In genomic region chr3:101875258-101875920, GRCm38 (mm10) we compare ENCODE assay signal across 11 mouse cellular contexts. TPM values are rescaled to one million over a fixed set of nuclear protein-coding genes. Genes with fewer than 3 reads are reported as not detected.
DNase-seq lines count a peak whose midpoint lies in the region; ATAC-seq and TF ChIP-seq lines count a peak whose summit lies in the region.
"Had no signal": no experiment of that assay in that cellular context is flagged by ENCODE, and none has a peak within 500 bp of the region (broad histone marks: within the 10 kb centered on the region; RNA-seq: fewer than 3 reads in every experiment).

No protein-coding gene starts in this region.

- intact Hi-C loops in heart, postnatal 14 days (cut with DNase I), result no loop called here

- no peak for ATAC-seq in heart, embryonic 13.5 days (ENCODE audit: extremely low read depth, insufficient number of reproducible peaks, low FRiP score, low TSS enrichment)
- ATAC-seq in lung, embryonic 16.5 days (ENCODE audit: low read depth), result no peak
- ATAC-seq in forebrain, embryonic 16.5 days, result 0 out of 2 replicates have a peak, but pooled peaks have one; percentile 15
- ATAC-seq in kidney, postnatal 0 days (replicated peaks; ENCODE audit: low FRiP score, low read depth), result no peak

- H3K4me3 ChIP-seq in heart, embryonic 13.5 days, result no peak overlapping the region
- no peak overlapping the region for H3K4me3 ChIP-seq in lung, embryonic 16.5 days (ENCODE audit: low read length)
- no peak overlapping the region for H3K4me3 ChIP-seq in forebrain, embryonic 16.5 days (replicated peaks; ENCODE audit: low read length)
- H3K4me3 ChIP-seq in kidney, postnatal 0 days (replicated peaks; ENCODE audit: low read depth, low read length), result no peak overlapping the region
- H3K4me3 ChIP-seq in limb, embryonic 10.5 days, result no peak overlapping the region

- H3K9ac ChIP-seq in heart, embryonic 13.5 days, result no peak overlapping the region
- no peak overlapping the region for H3K9ac ChIP-seq in lung, embryonic 16.5 days (ENCODE audit: low read length)
- no peak overlapping the region for H3K9ac ChIP-seq in forebrain, embryonic 16.5 days (replicated peaks; ENCODE audit: low read depth, low read length)
- no peak overlapping the region for H3K9ac ChIP-seq in kidney, postnatal 0 days (ENCODE audit: low read depth, low read length)

- no peak for TF ChIP-seq CTCF in kidney, postnatal 0 days (IDR thresholded peaks at IDR 0.05; ENCODE audit: low read depth)

- 68% methylated on average over 10 of the region's 10 CpGs for WGBS in heart, embryonic 13.5 days
- 75% methylated on average over 10 of the region's 10 CpGs for WGBS in lung, embryonic 16.5 days
- 40% methylated on average over 10 of the region's 10 CpGs for WGBS in forebrain, embryonic 16.5 days
- 79% methylated on average over 10 of the region's 10 CpGs for WGBS in kidney, postnatal 0 days
- 88% methylated on average over 10 of the region's 10 CpGs for WGBS in limb, embryonic 10.5 days

- DNase-seq in heart, postnatal 14 days, result no peak
- DNase-seq in lung, postnatal 25 days (ENCODE audit: low spot score), result no peak
- peak; percentile 53 for DNase-seq in kidney, postnatal 0 days (ENCODE audit: low spot score)
- DNase-seq in right cerebral cortex, postnatal 10 days (ENCODE audit: low spot score in 2 of 2), result no peak
- DNase-seq in limb, embryonic 10.5 days (ENCODE audit: low spot score), result no peak
- DNase-seq: lung, adult 18-20 months; retina, postnatal 1 day had no signal

- peaks cover 20% of the 10 kb centered on the region for H3K4me1 ChIP-seq in heart, embryonic 13.5 days
- H3K4me1 ChIP-seq in lung, embryonic 16.5 days (replicated peaks; ENCODE audit: control insufficient read depth, insufficient read depth, low read length), result peaks cover 12% of the 10 kb centered on the region
- peaks cover 4% of the 10 kb centered on the region for H3K4me1 ChIP-seq in forebrain, embryonic 16.5 days (replicated peaks; ENCODE audit: control insufficient read depth, insufficient read depth, low read length)
- no peaks in the 10 kb centered on the region for H3K4me1 ChIP-seq in kidney, postnatal 0 days (replicated peaks; ENCODE audit: insufficient read depth, low read length)
- peaks cover 10% of the 10 kb centered on the region for H3K4me1 ChIP-seq in limb, embryonic 10.5 days

- H3K36me3 ChIP-seq in heart, embryonic 13.5 days, result peaks cover 60% of the 10 kb centered on the region
- H3K36me3 ChIP-seq in lung, embryonic 16.5 days (ENCODE audit: control insufficient read depth, insufficient read depth, low read length), result peaks cover 3% of the 10 kb centered on the region
- H3K36me3 ChIP-seq in forebrain, embryonic 16.5 days (ENCODE audit: control insufficient read depth, insufficient read depth), result no peaks in the 10 kb centered on the region
- H3K36me3 ChIP-seq in kidney, postnatal 0 days (ENCODE audit: insufficient read depth, low read length), result no peaks in the 10 kb centered on the region
- peaks cover 4% of the 10 kb centered on the region; the same call in 1 of the 2 replicates for H3K36me3 ChIP-seq in limb, embryonic 10.5 days

- no peaks in the 10 kb centered on the region for H3K27me3 ChIP-seq in heart, embryonic 13.5 days (replicated peaks)
- H3K27me3 ChIP-seq in lung, embryonic 16.5 days (ENCODE audit: control insufficient read depth, insufficient read depth, low read depth, low read length), result no peaks in the 10 kb centered on the region
- H3K27me3 ChIP-seq in forebrain, embryonic 16.5 days (replicated peaks; ENCODE audit: control insufficient read depth, insufficient read depth, low read length), result no peaks in the 10 kb centered on the region
- H3K27me3 ChIP-seq in kidney, postnatal 0 days (ENCODE audit: insufficient read depth, low read length), result no peaks in the 10 kb centered on the region
- H3K27me3 ChIP-seq in limb, embryonic 10.5 days (ENCODE audit: low read depth, poor library complexity, severe bottlenecking), result no peaks in the 10 kb centered on the region

- peak overlapping the region; percentile 85 for H3K27ac ChIP-seq in heart, embryonic 13.5 days (replicated peaks)
- peak overlapping the region; percentile 10; the same call in 1 of the 2 replicates for H3K27ac ChIP-seq in lung, embryonic 16.5 days (ENCODE audit: low read length)
- H3K27ac ChIP-seq in forebrain, embryonic 16.5 days (ENCODE audit: low read length), result no peak overlapping the region
- H3K27ac ChIP-seq in kidney, postnatal 0 days, result 0 out of 2 replicates have a peak overlapping the region, but pooled peaks have one; percentile 1
- no peak overlapping the region for H3K27ac ChIP-seq in limb, embryonic 10.5 days

- H3K9me3 ChIP-seq in heart, embryonic 13.5 days, result no peaks in the 10 kb centered on the region
- H3K9me3 ChIP-seq in lung, embryonic 16.5 days (ENCODE audit: control insufficient read depth, low read length), result no peaks in the 10 kb centered on the region
- H3K9me3 ChIP-seq in forebrain, embryonic 16.5 days (ENCODE audit: control insufficient read depth, low read length), result no peaks in the 10 kb centered on the region
- no peaks in the 10 kb centered on the region for H3K9me3 ChIP-seq in kidney, postnatal 0 days (replicated peaks; ENCODE audit: low read length)
- no peaks in the 10 kb centered on the region for H3K9me3 ChIP-seq in limb, embryonic 10.5 days (replicated peaks)

- H3K4me2 ChIP-seq in heart, embryonic 13.5 days, result no peak overlapping the region
- H3K4me2 ChIP-seq in lung, embryonic 16.5 days (ENCODE audit: low read depth, low read length), result no peak overlapping the region
- no peak overlapping the region for H3K4me2 ChIP-seq in forebrain, embryonic 16.5 days (ENCODE audit: low read length)
- H3K4me2 ChIP-seq in kidney, postnatal 0 days (ENCODE audit: low read length), result no peak overlapping the region

RNA-seq across cellular contexts. Expression of gene Mab21l3, which starts 26.6 kb away (rescaled TPM):
- 0.28 and 0.55 TPM in 2 replicates for polyA plus RNA-seq in heart, embryonic 13.5 days (2015; fragmentation: Nextera tagmentation; extraction: Ambion mirVana)
- not detected for total RNA-seq in heart, postnatal 14 days (2021)
- polyA plus RNA-seq in lung, embryonic 16.5 days (2015; fragmentation: Nextera tagmentation; extraction: Ambion mirVana), result 0.36 and 0.43 TPM in 2 replicates
- 0.35 and 0.41 TPM in 2 replicates for polyA plus RNA-seq in forebrain, embryonic 16.5 days (2015; fragmentation: Nextera tagmentation; extraction: Ambion mirVana)
- 1.0 TPM in 2 replicates for polyA plus RNA-seq in kidney, postnatal 0 days (2015; fragmentation: Nextera tagmentation; extraction: Ambion mirVana)
- 0.31 and 1.0 TPM in 2 replicates for polyA plus RNA-seq in limb, embryonic 10.5 days (2016; fragmentation: Nextera tagmentation; extraction: Ambion mirVana)
- total RNA-seq: gastrocnemius, adult 8-10 months had no signal

RNA-seq across cellular contexts. Expression of gene Slc22a15, which starts 48.9 kb away (rescaled TPM):
- polyA plus RNA-seq in heart, embryonic 13.5 days (2015; fragmentation: Nextera tagmentation; extraction: Ambion mirVana), result 5.2 and 5.5 TPM in 2 replicates
- 1 to 10 TPM; 2.9 to 3.4 TPM for total RNA-seq in heart, postnatal 14 days (2021)
- polyA plus RNA-seq in lung, embryonic 16.5 days (2015; fragmentation: Nextera tagmentation; extraction: Ambion mirVana), result 3.7 and 4.0 TPM in 2 replicates
- polyA plus RNA-seq in forebrain, embryonic 16.5 days (2015; fragmentation: Nextera tagmentation; extraction: Ambion mirVana), result 3.9 and 4.6 TPM in 2 replicates
- polyA plus RNA-seq in kidney, postnatal 0 days (2015; fragmentation: Nextera tagmentation; extraction: Ambion mirVana), result 3.7 and 4.3 TPM in 2 replicates
- polyA plus RNA-seq in limb, embryonic 10.5 days (2016; fragmentation: Nextera tagmentation; extraction: Ambion mirVana), result 2.8 and 3.5 TPM in 2 replicates

Comparison
In these comparisons a context has a peak if more than half of its experiments do, and no peak if none do; other contexts are left out.
1. H3K27ac ChIP-seq: peak in heart, embryonic 13.5 days (single experiment), lung, embryonic 16.5 days (single experiment) and kidney, postnatal 0 days (single experiment); none in forebrain, embryonic 16.5 days (single experiment) and limb, embryonic 10.5 days (single experiment).